Mouse (Mus musculus): Measurements from ENCODE around the gene Wipf1.

Wipf1 gene

GRCm38 (mm10) chr2:73554389-73554788, 24.9 kb upstream of the Wipf1 start:
- TF ChIP-seq GATA4 (IDR thresholded peaks at IDR 0.05; ENCODE audit: insufficient replicate concordance, low read length), result no peak

GRCm38 (mm10) chr2:73552926-73553325, 23.4 kb upstream of the Wipf1 start:
- no peak for TF ChIP-seq GATA4 (IDR thresholded peaks at IDR 0.05; ENCODE audit: insufficient replicate concordance, low read length)

- no peak for TF ChIP-seq GATA4 (IDR thresholded peaks at IDR 0.05; ENCODE audit: insufficient replicate concordance, low read length)
Measured at GRCm38 (mm10) chr2:73550725-73551124, 21.2 kb upstream of the Wipf1 start.

GRCm38 (mm10) chr2:73548542-73548941, 19.0 kb upstream of the Wipf1 start:
- TF ChIP-seq GATA4 (IDR thresholded peaks at IDR 0.05; ENCODE audit: insufficient replicate concordance, low read length), result no peak

- no peak for TF ChIP-seq GATA4 (IDR thresholded peaks at IDR 0.05; ENCODE audit: insufficient replicate concordance, low read length)
Measured at GRCm38 (mm10) chr2:73547256-73547655, 17.7 kb upstream of the Wipf1 start.

GRCm38 (mm10) chr2:73545556-73545955, 16.0 kb upstream of the Wipf1 start:
- no peak for TF ChIP-seq GATA4 (IDR thresholded peaks at IDR 0.05; ENCODE audit: insufficient replicate concordance, low read length)

GRCm38 (mm10) chr2:73540450-73541162, 11.1 kb upstream of the Wipf1 start:
- TF ChIP-seq GATA4 (IDR thresholded peaks at IDR 0.05; ENCODE audit: insufficient replicate concordance, low read length), result no peak

- TF ChIP-seq GATA4 (IDR thresholded peaks at IDR 0.05; ENCODE audit: insufficient replicate concordance, low read length), result no peak
Measured at GRCm38 (mm10) chr2:73539697-73540096, 10.2 kb upstream of the Wipf1 start.

GRCm38 (mm10) chr2:73539141-73539540, 9.6 kb upstream of the Wipf1 start:
- TF ChIP-seq GATA4 (IDR thresholded peaks at IDR 0.05; ENCODE audit: insufficient replicate concordance, low read length), result no peak

GRCm38 (mm10) chr2:73538590-73538989, 9.1 kb upstream of the Wipf1 start:
- TF ChIP-seq GATA4 (IDR thresholded peaks at IDR 0.05; ENCODE audit: insufficient replicate concordance, low read length), result no peak

- no peak for TF ChIP-seq GATA4 (IDR thresholded peaks at IDR 0.05; ENCODE audit: insufficient replicate concordance, low read length)
Measured at GRCm38 (mm10) chr2:73536091-73536783, 6.7 kb upstream of the Wipf1 start.

GRCm38 (mm10) chr2:73534720-73535119, 5.2 kb upstream of the Wipf1 start:
- TF ChIP-seq GATA4 (IDR thresholded peaks at IDR 0.05; ENCODE audit: insufficient replicate concordance, low read length), result no peak

- TF ChIP-seq GATA4 (IDR thresholded peaks at IDR 0.05; ENCODE audit: insufficient replicate concordance, low read length), result no peak
Measured at GRCm38 (mm10) chr2:73530487-73530886, 953 bp upstream of the Wipf1 start.

GRCm38 (mm10) chr2:73528516-73529355, 798 bp downstream of the Wipf1 start:
- no peak for TF ChIP-seq GATA4 (IDR thresholded peaks at IDR 0.05; ENCODE audit: insufficient replicate concordance, low read length)

GRCm38 (mm10) chr2:73527956-73528355, 1.6 kb downstream of the Wipf1 start:
- no peak for TF ChIP-seq GATA4 (IDR thresholded peaks at IDR 0.05; ENCODE audit: insufficient replicate concordance, low read length)

GRCm38 (mm10) chr2:73526691-73527090, 2.8 kb downstream of the Wipf1 start:
- TF ChIP-seq GATA4 (IDR thresholded peaks at IDR 0.05; ENCODE audit: insufficient replicate concordance, low read length), result no peak
